Mouse (Mus musculus) CH12.LX (cell line): ENCODE measurements around the gene Ank3.

Source experiments
- CTCF ChIP-seq, 2 experiments: IDR thresholded peaks in 1 of 2; conservative IDR thresholded peaks in 1 of 2; 2 replicates each; pipeline ENCODE4 v1.5.1; 2011 to 2012; ENCODE audit warnings: low read depth in 2 of 2, low read length in 2 of 2, improper control_type of control experiment in 1 of 2, inconsistent platforms in 1 of 2, mild to moderate bottlenecking in 1 of 2, moderate library complexity in 1 of 2
- EP300 ChIP-seq: IDR thresholded peaks from 2 replicates; pipeline ENCODE4 v1.6.1; 2011; ENCODE audit warnings: low read length, improper control_type of control experiment

DNA sequence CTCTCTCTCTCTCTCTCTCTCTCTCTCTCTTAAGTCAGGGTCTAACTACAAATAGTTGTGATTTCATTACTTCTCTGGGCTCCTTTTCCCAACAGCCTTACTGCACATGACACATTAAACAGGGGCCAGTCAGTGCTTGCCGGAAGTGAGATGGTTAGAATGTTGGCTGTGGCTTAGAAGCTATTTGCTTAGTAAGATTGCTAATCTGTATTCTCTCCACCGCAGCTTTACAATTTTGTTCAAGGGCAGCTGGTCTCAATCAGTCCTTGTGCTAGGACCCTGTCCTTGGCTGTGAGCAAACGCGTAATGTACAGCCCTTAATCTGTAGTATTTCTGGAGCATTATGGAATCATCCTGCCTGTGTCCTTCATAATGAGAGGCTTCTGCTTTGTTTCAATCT lies 31.6 kb downstream of the Ank3 start:
- TF ChIP-seq EP300 (no peak), CTCF (conservative IDR thresholded peaks at IDR 0.05 in 1 of 2, IDR thresholded peaks at IDR 0.05 in 1 of 2; ENCODE audit: low read depth in 2 of 2, low read length in 2 of 2) (no peak)
